Mouse (Mus musculus): ENCODE data around the gene Hsd17b11. TPM values are rescaled to one million over a fixed set of nuclear protein-coding genes. Genes with fewer than 3 reads are reported as not detected.

Hsd17b11 gene
- polyA plus RNA-seq, 1 experiment from 2014 or later = 3.5 TPM

DNA sequence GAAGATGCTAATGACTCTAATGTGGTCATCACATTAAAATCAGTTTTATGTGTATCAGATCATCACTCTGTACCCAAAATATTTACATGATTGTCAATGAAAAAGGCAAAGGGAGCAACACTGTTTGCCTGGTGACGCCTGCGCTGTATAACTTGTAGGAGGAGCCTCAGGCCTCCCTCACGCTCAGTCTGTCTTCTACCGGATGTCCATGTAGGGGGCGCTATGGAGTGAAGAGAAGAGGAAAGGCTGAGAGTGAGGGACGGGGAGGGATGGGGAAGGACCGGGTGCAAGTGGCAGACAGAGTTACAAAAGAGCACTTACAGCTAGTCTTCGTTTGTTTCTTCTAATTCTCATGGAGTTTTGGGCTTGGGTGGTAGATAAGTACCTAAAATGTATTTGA, 31.2 kb upstream of the Hsd17b11 start:
- no peak for ATAC-seq (ENCODE audit: low FRiP score, low read depth)
- WGBS = 65% methylated on average over 8 of the region's 8 CpGs
- Histone ChIP-seq H3K27me3 (no peaks in the 10 kb centered on the region), H3K4me2 (replicated peaks) (no peak overlapping the region), H3K4me1 (peaks cover 5% of the 10 kb centered on the region), H3K9ac (no peak overlapping the region), H3K36me3 (peaks cover 39% of the 10 kb centered on the region), H3K27ac (no peak overlapping the region), H3K9me3 (no peaks in the 10 kb centered on the region), H3K4me3 (no peak overlapping the region)

DNA sequence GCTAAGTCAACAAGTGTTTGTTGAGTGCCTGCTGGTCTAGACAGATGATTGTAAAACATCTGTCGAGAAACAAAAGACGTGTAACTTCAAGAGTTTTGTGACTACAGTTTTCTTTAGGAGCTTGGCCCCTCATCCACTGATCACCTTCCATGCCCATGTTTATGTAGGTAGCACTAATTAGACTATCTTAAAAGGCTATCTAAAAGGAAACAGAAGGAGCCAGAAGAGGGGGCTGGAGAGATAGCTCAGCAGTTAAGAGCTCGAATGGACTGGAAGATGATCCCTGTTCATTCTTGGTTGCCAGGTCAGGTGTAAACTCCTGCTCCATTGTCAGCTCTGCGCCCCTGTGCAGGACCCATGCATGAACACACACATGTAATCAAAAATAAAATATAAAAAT, 26.4 kb upstream of the Hsd17b11 start:
- 41% methylated on average over 4 of the region's 4 CpGs for WGBS

GRCm38 (mm10) chr5:104047200-104048105, 25.7 kb upstream of the Hsd17b11 start:
- H3K36me3 ChIP-seq = peaks cover 20% of the 10 kb centered on the region
- no peak for ATAC-seq (ENCODE audit: low FRiP score, low read depth)
- no peaks in the 10 kb centered on the region for H3K9me3 ChIP-seq
- WGBS = 4% methylated on average over 19 of the region's 19 CpGs
- H3K27ac ChIP-seq = peak overlapping the region; percentile 84; the same call in 1 of the 2 replicates
- peak overlapping the region; percentile 84 for H3K4me3 ChIP-seq
- peaks cover 14% of the 10 kb centered on the region for H3K4me1 ChIP-seq
- H3K4me2 ChIP-seq (replicated peaks) = peak overlapping the region; percentile 69
- peak overlapping the region; percentile 89 for H3K9ac ChIP-seq
- no peaks in the 10 kb centered on the region for H3K27me3 ChIP-seq

More for the DNA sequence above, 26.4 kb upstream of the Hsd17b11 start:
- H3K4me2 ChIP-seq (replicated peaks) = peak overlapping the region; percentile 69
- peaks cover 14% of the 10 kb centered on the region for H3K4me1 ChIP-seq
- peaks cover 23% of the 10 kb centered on the region for H3K36me3 ChIP-seq
- ATAC-seq (ENCODE audit: low FRiP score, low read depth) = no peak
- no peaks in the 10 kb centered on the region for H3K9me3 ChIP-seq
- no peaks in the 10 kb centered on the region for H3K27me3 ChIP-seq
- peak overlapping the region; percentile 84 for H3K4me3 ChIP-seq
- H3K9ac ChIP-seq = 0 out of 2 replicates have a peak overlapping the region, but pooled peaks have one; percentile 89
- H3K27ac ChIP-seq = no peak overlapping the region

GRCm38 (mm10) chr5:104046256-104047199, 24.8 kb upstream of the Hsd17b11 start, which contains the start of gene Nudt9:
Nudt9 (plus strand) TSS chr5:104046306.
- H3K4me1 ChIP-seq = peaks cover 14% of the 10 kb centered on the region
- peaks cover 11% of the 10 kb centered on the region for H3K36me3 ChIP-seq
- peak within 1 kb of the TSS; percentile 89 for H3K9ac ChIP-seq
- ATAC-seq (ENCODE audit: low FRiP score, low read depth) = peak; percentile 98
- H3K27ac ChIP-seq = peak within 1 kb of the TSS; percentile 84
- peak within 1 kb of the TSS; percentile 84 for H3K4me3 ChIP-seq
- H3K4me2 ChIP-seq (replicated peaks) = peak within 1 kb of the TSS; percentile 69
- H3K27me3 ChIP-seq = no peaks in the 10 kb centered on the region
- WGBS = 5% methylated on average over 76 of the region's 90 CpGs
- H3K9me3 ChIP-seq = no peaks in the 10 kb centered on the region

- Histone ChIP-seq H3K27ac (no peak overlapping the region), H3K4me1 (peaks cover 14% of the 10 kb centered on the region), H3K27me3 (no peaks in the 10 kb centered on the region), H3K4me2 (replicated peaks) (no peak overlapping the region), H3K9me3 (no peaks in the 10 kb centered on the region), H3K4me3 (no peak overlapping the region), H3K36me3 (no peaks in the 10 kb centered on the region), H3K9ac (no peak overlapping the region)
- WGBS = 55% methylated on average over 2 of the region's 2 CpGs
- ATAC-seq (ENCODE audit: low FRiP score, low read depth) = no peak
Observed at GRCm38 (mm10) chr5:104043704-104044103, 22.0 kb upstream of the Hsd17b11 start.

GRCm38 (mm10) chr5:104042906-104043305, 21.2 kb upstream of the Hsd17b11 start:
- no peaks in the 10 kb centered on the region for H3K27me3 ChIP-seq
- H3K27ac ChIP-seq = no peak overlapping the region
- no peak for ATAC-seq (ENCODE audit: low FRiP score, low read depth)
- no peaks in the 10 kb centered on the region for H3K9me3 ChIP-seq
- H3K36me3 ChIP-seq = no peaks in the 10 kb centered on the region
- H3K9ac ChIP-seq = no peak overlapping the region
- H3K4me2 ChIP-seq (replicated peaks) = no peak overlapping the region
- H3K4me1 ChIP-seq = peaks cover 9% of the 10 kb centered on the region
- H3K4me3 ChIP-seq = no peak overlapping the region
- 82% methylated on average over 2 of the region's 2 CpGs for WGBS

DNA sequence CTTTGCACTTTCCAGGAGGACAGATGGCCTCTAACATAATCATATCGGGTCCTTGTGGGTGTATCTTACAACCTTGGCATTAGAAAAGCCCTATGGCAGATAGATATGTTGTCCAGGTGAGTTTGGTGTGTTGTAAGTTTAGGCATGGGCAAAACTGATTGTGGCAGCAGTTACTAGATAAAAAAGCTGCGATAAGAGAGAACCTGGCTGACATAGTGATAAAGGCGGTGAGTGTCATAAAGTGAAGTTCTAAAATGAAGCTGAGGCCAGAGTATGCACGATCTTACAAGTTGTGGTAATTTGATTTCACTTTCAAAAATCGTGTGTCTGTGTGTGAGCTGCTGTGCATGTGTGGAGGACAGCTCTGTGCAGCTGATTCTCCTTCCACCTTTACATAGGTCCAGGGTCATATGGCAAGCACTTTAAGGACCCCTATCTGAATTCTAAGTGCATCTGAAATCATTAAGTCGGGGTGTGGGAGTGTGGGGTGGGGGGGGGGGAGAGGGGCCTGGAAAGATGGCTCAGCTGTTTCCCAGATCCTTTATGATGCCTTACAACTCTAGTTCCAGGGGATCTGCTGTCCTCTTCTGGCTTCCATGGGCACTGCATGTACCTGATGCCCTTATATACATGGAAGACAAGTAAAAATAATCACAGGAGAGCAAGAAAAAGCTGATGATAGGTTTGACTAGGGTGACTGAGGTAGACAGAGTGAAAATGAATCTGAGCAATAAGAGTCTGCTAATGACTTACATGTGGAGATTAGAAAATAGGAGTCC, 17.6 kb upstream of the Hsd17b11 start:
- H3K27ac ChIP-seq = no peak overlapping the region
- no peak overlapping the region for H3K4me3 ChIP-seq
- 63% methylated on average over 6 of the region's 6 CpGs for WGBS
- H3K9ac ChIP-seq = no peak overlapping the region
- no peaks in the 10 kb centered on the region for H3K4me1 ChIP-seq
- H3K27me3 ChIP-seq = no peaks in the 10 kb centered on the region
- no peak overlapping the region for H3K4me2 ChIP-seq (replicated peaks)
- no peaks in the 10 kb centered on the region for H3K36me3 ChIP-seq
- no peak for ATAC-seq (ENCODE audit: low FRiP score, low read depth)
- H3K9me3 ChIP-seq = no peaks in the 10 kb centered on the region

GRCm38 (mm10) chr5:104036686-104037085, 15.0 kb upstream of the Hsd17b11 start:
- WGBS = 81% methylated on average over 1 of the region's 1 CpGs

GRCm38 (mm10) chr5:104035824-104036223, 14.1 kb upstream of the Hsd17b11 start:
- Histone ChIP-seq H3K4me3 (no peak overlapping the region), H3K9me3 (no peaks in the 10 kb centered on the region), H3K4me2 (replicated peaks) (no peak overlapping the region), H3K27ac (no peak overlapping the region), H3K4me1 (no peaks in the 10 kb centered on the region), H3K9ac (no peak overlapping the region), H3K36me3 (no peaks in the 10 kb centered on the region), H3K27me3 (no peaks in the 10 kb centered on the region)
- ATAC-seq (ENCODE audit: low FRiP score, low read depth) = no peak
- WGBS = 57% methylated on average over 1 of the region's 1 CpGs

More at GRCm38 (mm10) chr5:104036686-104037085, 15.0 kb upstream of the Hsd17b11 start:
- Histone ChIP-seq H3K27ac (no peak overlapping the region), H3K9ac (no peak overlapping the region), H3K4me1 (no peaks in the 10 kb centered on the region), H3K9me3 (no peaks in the 10 kb centered on the region), H3K4me2 (replicated peaks) (no peak overlapping the region), H3K4me3 (no peak overlapping the region), H3K36me3 (no peaks in the 10 kb centered on the region), H3K27me3 (no peaks in the 10 kb centered on the region)
- no peak for ATAC-seq (ENCODE audit: low FRiP score, low read depth)

- H3K4me2 ChIP-seq (replicated peaks) = no peak overlapping the region
- no peaks in the 10 kb centered on the region for H3K27me3 ChIP-seq
- no peak for ATAC-seq (ENCODE audit: low FRiP score, low read depth)
- H3K27ac ChIP-seq = no peak overlapping the region
- H3K9ac ChIP-seq = no peak overlapping the region
- H3K4me3 ChIP-seq = no peak overlapping the region
- H3K9me3 ChIP-seq = no peaks in the 10 kb centered on the region
- H3K4me1 ChIP-seq = no peaks in the 10 kb centered on the region
- no peaks in the 10 kb centered on the region for H3K36me3 ChIP-seq
Observed at GRCm38 (mm10) chr5:104035066-104035465, 13.3 kb upstream of the Hsd17b11 start.

DNA sequence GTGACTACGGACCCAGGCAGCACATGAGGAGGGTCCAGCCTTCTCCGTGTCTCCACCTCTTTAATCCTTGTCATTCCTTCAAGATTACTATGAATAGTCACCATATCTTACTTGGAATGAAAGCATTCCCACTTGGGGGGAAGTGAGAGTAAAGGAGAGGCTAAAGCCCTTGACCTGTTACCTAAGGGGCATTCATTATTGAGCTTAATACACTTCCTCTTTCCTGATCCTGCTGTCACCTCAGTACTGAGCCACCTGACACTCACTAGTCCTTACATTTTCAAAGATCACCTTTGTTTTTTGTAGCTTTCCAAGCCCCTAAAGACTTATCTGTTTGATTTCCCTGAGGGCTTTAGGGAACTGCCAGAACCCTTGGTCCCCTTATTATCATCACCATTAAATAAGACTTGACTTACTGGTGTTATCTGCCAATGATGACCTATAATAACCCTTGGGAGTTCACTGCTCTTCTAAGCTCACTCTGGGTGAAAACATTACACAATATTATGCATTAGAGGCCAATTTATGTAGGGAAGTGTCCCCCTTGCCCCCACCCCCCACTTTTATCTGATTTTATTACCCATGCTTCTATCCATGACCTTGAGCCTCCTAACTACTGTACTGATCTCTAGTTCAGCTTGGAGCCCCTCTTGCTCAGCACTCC, 10.8 kb upstream of the Hsd17b11 start:
- Histone ChIP-seq H3K9me3 (no peaks in the 10 kb centered on the region), H3K4me2 (replicated peaks) (no peak overlapping the region), H3K27me3 (no peaks in the 10 kb centered on the region), H3K4me1 (no peaks in the 10 kb centered on the region), H3K4me3 (no peak overlapping the region), H3K9ac (no peak overlapping the region), H3K27ac (no peak overlapping the region), H3K36me3 (no peaks in the 10 kb centered on the region)
- 88% methylated on average over 2 of the region's 2 CpGs for WGBS
- ATAC-seq (ENCODE audit: low FRiP score, low read depth) = no peak

Measured in limb, embryonic 13.5 days (tissue).